Mouse (Mus musculus) heart, postnatal 25 days (tissue): ENCODE measurements around the gene Fam13a. TPM values are rescaled to one million over a fixed set of nuclear protein-coding genes. Genes with fewer than 3 reads are reported as not detected.

ENCODE experiments used
- DNase-seq: peaks from one replicate; pipeline ENCODE4 v3.0.0; 2022; ENCODE audit warnings: low spot score
- intact Hi-C: fragments of 180-260 bp; cut with DNase I; formaldehyde crosslinking; loops from one replicate; pipeline ENCODE4 v1.15.1; 2025
- total RNA-seq, 2 experiments: library from RNA; stranded (reverse); gene quantifications; 2 replicates each; pipeline ENCODE4 v1.2.3; 2021

The Fam13a gene
- total RNA-seq, 2 experiments from 2014 or later = 21.2 to 27.4 TPM

GRCm38 (mm10) chr6:59010792-59011191, 13.6 kb downstream of the Fam13a start:
- intact Hi-C loops = no loop called here
- no peak for DNase-seq

- no peak for DNase-seq
- intact Hi-C loops = no loop called here
Observed at GRCm38 (mm10) chr6:59004630-59005029, 19.7 kb downstream of the Fam13a start.

- peak; percentile 47 for DNase-seq
- intact Hi-C loops = no loop called here
Observed at GRCm38 (mm10) chr6:58999044-58999453, 25.3 kb downstream of the Fam13a start.

GRCm38 (mm10) chr6:58998528-58998927, 25.8 kb downstream of the Fam13a start:
- intact Hi-C loops = no loop called here
- no peak for DNase-seq

GRCm38 (mm10) chr6:58989149-58989548, 35.2 kb downstream of the Fam13a start:
- intact Hi-C loops = no loop called here
- DNase-seq = no peak

GRCm38 (mm10) chr6:58988706-58989105, 35.6 kb downstream of the Fam13a start:
- no peak for DNase-seq
- intact Hi-C loops = no loop called here

- DNase-seq = no peak
- intact Hi-C loops = no loop called here
Observed at GRCm38 (mm10) chr6:58987166-58987565, 37.2 kb downstream of the Fam13a start.

- DNase-seq = no peak
- intact Hi-C loops = no loop called here
Observed at GRCm38 (mm10) chr6:58985186-58985585, 39.2 kb downstream of the Fam13a start.

GRCm38 (mm10) chr6:58975249-58975648, 49.1 kb downstream of the Fam13a start:
- intact Hi-C loops = no loop called here
- no peak for DNase-seq

- intact Hi-C loops = no loop called here
- DNase-seq = no peak
Observed at GRCm38 (mm10) chr6:58974428-58974827, 49.9 kb downstream of the Fam13a start.

GRCm38 (mm10) chr6:58972873-58973272, 51.5 kb downstream of the Fam13a start:
- DNase-seq = no peak
- intact Hi-C loops = no loop called here

GRCm38 (mm10) chr6:58968272-58968671, 56.1 kb downstream of the Fam13a start:
- no peak for DNase-seq
- intact Hi-C loops = loop anchor here (5.0 kb wide), 1 partner anchor 54 kb away; the partner anchor contains the start of gene Fam13a

GRCm38 (mm10) chr6:58965071-58965831, 59.1 kb downstream of the Fam13a start:
- intact Hi-C loops = loop anchor here (5.0 kb wide), 1 partner anchor 57 kb away; the partner anchor contains the start of gene Fam13a
- DNase-seq = no peak

- intact Hi-C loops = loop anchor here (5.0 kb wide), 1 partner anchor 213 kb away; no protein-coding TSS in a partner anchor
- no peak for DNase-seq
Observed at GRCm38 (mm10) chr6:58964565-58964964, 59.8 kb downstream of the Fam13a start.

- intact Hi-C loops = loop anchor here (5.0 kb wide), 1 partner anchor 213 kb away; no protein-coding TSS in a partner anchor
- no peak for DNase-seq
Observed at GRCm38 (mm10) chr6:58964091-58964490, 60.3 kb downstream of the Fam13a start.

GRCm38 (mm10) chr6:58962691-58963090, 61.7 kb downstream of the Fam13a start:
- DNase-seq = no peak
- intact Hi-C loops = loop anchor here (5.0 kb wide), 1 partner anchor 215 kb away; no protein-coding TSS in a partner anchor

- no peak for DNase-seq
- intact Hi-C loops = loop anchor here (5.0 kb wide), 1 partner anchor 217 kb away; no protein-coding TSS in a partner anchor
Observed at GRCm38 (mm10) chr6:58960523-58960922, 63.8 kb downstream of the Fam13a start.

GRCm38 (mm10) chr6:58951128-58951992, 73.0 kb downstream of the Fam13a start:
- DNase-seq = no peak
- intact Hi-C loops = no loop called here

GRCm38 (mm10) chr6:58950410-58950809, 73.9 kb downstream of the Fam13a start:
- no peak for DNase-seq
- intact Hi-C loops = no loop called here

- intact Hi-C loops = no loop called here
- no peak for DNase-seq
Observed at GRCm38 (mm10) chr6:58946840-58947239, 77.5 kb downstream of the Fam13a start.

GRCm38 (mm10) chr6:58946246-58946645, 78.1 kb downstream of the Fam13a start:
- no peak for DNase-seq
- intact Hi-C loops = no loop called here
